Mouse (Mus musculus): ENCODE data around the gene Ddx43. TPM values are rescaled to one million over a fixed set of nuclear protein-coding genes. Genes with fewer than 3 reads are reported as not detected.

Gene Ddx43
- polyA plus RNA-seq, 1 experiment: not detected

GRCm38 (mm10) chr9:78372827-78373504 lies 22.6 kb upstream of the Ddx43 start:
- DNase-seq (ENCODE audit: low read depth): no peak

GRCm38 (mm10) chr9:78374397-78374796 lies 21.2 kb upstream of the Ddx43 start:
- DNase-seq (ENCODE audit: low read depth): no peak

- no peak for DNase-seq (ENCODE audit: low read depth)
Measured at GRCm38 (mm10) chr9:78374885-78375389, 20.6 kb upstream of the Ddx43 start.

- DNase-seq (ENCODE audit: low read depth): no peak
Measured at GRCm38 (mm10) chr9:78375486-78375885, 20.1 kb upstream of the Ddx43 start.

GRCm38 (mm10) chr9:78377546-78377945 lies 18.0 kb upstream of the Ddx43 start:
- DNase-seq (ENCODE audit: low read depth): no peak

- DNase-seq (ENCODE audit: low read depth): no peak
Measured at GRCm38 (mm10) chr9:78378113-78378785, 17.3 kb upstream of the Ddx43 start, which contains the start of gene Ooep. Gene Ooep, minus strand, starts transcription at chr9:78378725.

- DNase-seq (ENCODE audit: low read depth): no peak
Measured at GRCm38 (mm10) chr9:78385893-78386292, 9.7 kb upstream of the Ddx43 start.

GRCm38 (mm10) chr9:78386947-78387346 lies 8.6 kb upstream of the Ddx43 start:
- DNase-seq (ENCODE audit: low read depth): no peak

GRCm38 (mm10) chr9:78389981-78390380 lies 5.6 kb upstream of the Ddx43 start:
- DNase-seq (ENCODE audit: low read depth): no peak

- DNase-seq (ENCODE audit: low read depth): no peak
Measured at GRCm38 (mm10) chr9:78393741-78394140, 1.8 kb upstream of the Ddx43 start.

GRCm38 (mm10) chr9:78394602-78395001 lies 975 bp upstream of the Ddx43 start:
- no peak for DNase-seq (ENCODE audit: low read depth)

- no peak for DNase-seq (ENCODE audit: low read depth)
Measured at GRCm38 (mm10) chr9:78395244-78395629, 340 bp upstream of the Ddx43 start.

- DNase-seq (ENCODE audit: low read depth): no peak
Measured at GRCm38 (mm10) chr9:78396517-78396916, 940 bp downstream of the Ddx43 start.

- DNase-seq (ENCODE audit: low read depth): no peak
Measured at GRCm38 (mm10) chr9:78400570-78400969, 5.0 kb downstream of the Ddx43 start.

GRCm38 (mm10) chr9:78401596-78401995 lies 6.0 kb downstream of the Ddx43 start:
- no peak for DNase-seq (ENCODE audit: low read depth)

GRCm38 (mm10) chr9:78427362-78427781 lies 31.8 kb downstream of the Ddx43 start:
- DNase-seq (ENCODE audit: low read depth): no peak

GRCm38 (mm10) chr9:78428185-78428584 lies 32.6 kb downstream of the Ddx43 start:
- no peak for DNase-seq (ENCODE audit: low read depth)

GRCm38 (mm10) chr9:78428870-78429432 lies 33.4 kb downstream of the Ddx43 start:
- no peak for DNase-seq (ENCODE audit: low read depth)

- no peak for DNase-seq (ENCODE audit: low read depth)
Measured at GRCm38 (mm10) chr9:78429551-78429950, 34.0 kb downstream of the Ddx43 start.

GRCm38 (mm10) chr9:78430486-78430885 lies 34.9 kb downstream of the Ddx43 start:
- DNase-seq (ENCODE audit: low read depth): no peak

- no peak for DNase-seq (ENCODE audit: low read depth)
Measured at GRCm38 (mm10) chr9:78432471-78432870, 36.9 kb downstream of the Ddx43 start.

GRCm38 (mm10) chr9:78439426-78439825 lies 43.8 kb downstream of the Ddx43 start:
- DNase-seq (ENCODE audit: low read depth): no peak

GRCm38 (mm10) chr9:78442237-78442578 lies 46.6 kb downstream of the Ddx43 start:
- DNase-seq (ENCODE audit: low read depth): no peak
